Mouse (Mus musculus) midbrain, embryonic 11.5 days (tissue): Measurements from ENCODE around the gene Lrba. TPM values are rescaled to one million over a fixed set of nuclear protein-coding genes. Genes with fewer than 3 reads are reported as not detected.

Source experiments
- ATAC-seq: fragments of 200-750 bp; cut with Nextera tagmentation; 2 replicates; pipeline ENCODE4 v1.8.0; 2017; ENCODE audit warnings: moderate TSS enrichment, moderate library complexity; ENCODE audit not compliant: low FRiP score
- DNase-seq: peaks from one replicate; pipeline ENCODE4 v3.0.0; 2015; ENCODE audit warnings: low spot score; ENCODE audit errors: missing footprints
- H3K27ac ChIP-seq: fragments of 300-500 bp; sonication (generic); 2 replicates; pipeline ENCODE4 v1.5.1; 2014; ENCODE audit warnings: low read depth, low read length
- H3K27me3 ChIP-seq: fragments of 300-500 bp; sonication (generic); 2 replicates; pipeline ENCODE4 v1.6.1; 2014; ENCODE audit warnings: mild to moderate bottlenecking, low read length, moderate library complexity, mixed read lengths; ENCODE audit not compliant: control insufficient read depth, insufficient read depth
- H3K36me3 ChIP-seq: fragments of 300-500 bp; sonication (generic); 2 replicates; pipeline ENCODE4 v1.6.1; 2014; ENCODE audit warnings: mild to moderate bottlenecking, low read length, moderate library complexity, mixed read lengths; ENCODE audit not compliant: control insufficient read depth, insufficient read depth
- H3K4me1 ChIP-seq: fragments of 300-500 bp; sonication (generic); 2 replicates; pipeline ENCODE4 v1.6.1; 2014; ENCODE audit warnings: low read length; ENCODE audit not compliant: control insufficient read depth, insufficient read depth
- H3K4me2 ChIP-seq: fragments of 300-500 bp; sonication (generic); 2 replicates; pipeline ENCODE4 v1.6.1; 2014; ENCODE audit warnings: mild to moderate bottlenecking, moderate library complexity
- H3K4me3 ChIP-seq: fragments of 300-500 bp; sonication (generic); 2 replicates; pipeline ENCODE4 v1.5.1; 2014; ENCODE audit warnings: low read depth, low read length
- H3K9ac ChIP-seq: fragments of 300-500 bp; sonication (generic); 2 replicates; pipeline ENCODE4 v1.6.1; 2014; ENCODE audit warnings: low read length
- H3K9me3 ChIP-seq: fragments of 300-500 bp; sonication (generic); 2 replicates; pipeline ENCODE4 v1.6.1; 2016; ENCODE audit warnings: low read length; ENCODE audit not compliant: control insufficient read depth
- WGBS: fragments of 180-500 bp; shearing (Covaris S2); extraction: QIAGEN DNeasy Blood & Tissue Kit; methylation state at CpG from one replicate; pipeline ENCODE4 v1.1.7; 2014; 5-methylcytosine and 5-hydroxymethylcytosine counted together
- polyA plus RNA-seq: library from polyadenylated mRNA; unstranded; fragments of >200 nt; fragmentation: Nextera tagmentation; extraction: Ambion mirVana; gene quantifications from 2 replicates; pipeline ENCODE4 v1.2.1, GENCODE M21; 2014

Gene Lrba
- polyA plus RNA-seq, 1 experiment from 2014 or later: 7.9 TPM

- Histone ChIP-seq H3K27ac (no peak overlapping the region), H3K36me3 (no peaks in the 10 kb centered on the region), H3K4me1 (no peaks in the 10 kb centered on the region), H3K4me3 (no peak overlapping the region), H3K4me2 (no peak overlapping the region), H3K27me3 (no peaks in the 10 kb centered on the region), H3K9me3 (no peaks in the 10 kb centered on the region), H3K9ac (no peak overlapping the region)
- WGBS: 36% methylated on average over 6 of the region's 6 CpGs
- DNase-seq (no peak), ATAC-seq (no peak)
Measured at GRCm38 (mm10) chr3:86204608-86205358, 19.7 kb upstream of the Lrba start.

DNA sequence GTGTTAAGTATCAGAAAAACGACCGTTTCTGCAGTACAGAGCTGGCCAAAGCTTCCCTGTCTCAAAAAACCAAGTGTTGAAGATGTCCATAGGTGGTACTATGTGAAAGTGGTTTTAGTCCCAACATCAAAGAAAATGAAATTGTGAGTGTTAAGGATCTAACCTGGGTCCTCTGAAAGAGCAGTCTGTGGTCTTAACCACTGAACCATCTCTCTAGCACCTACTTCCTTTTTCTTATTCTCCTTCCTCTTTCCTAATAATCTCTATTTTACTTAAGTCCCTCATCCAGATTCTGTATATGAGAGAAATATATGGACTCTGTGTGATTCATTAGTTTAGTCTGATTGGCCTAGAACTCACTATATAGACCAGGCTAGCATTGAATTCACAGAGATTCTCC lies 17.9 kb upstream of the Lrba start:
- no peak overlapping the region for H3K27ac ChIP-seq
- no peak overlapping the region for H3K9ac ChIP-seq
- H3K4me2 ChIP-seq: no peak overlapping the region
- H3K4me1 ChIP-seq: no peaks in the 10 kb centered on the region
- H3K4me3 ChIP-seq: no peak overlapping the region
- H3K27me3 ChIP-seq: no peaks in the 10 kb centered on the region
- H3K36me3 ChIP-seq: no peaks in the 10 kb centered on the region
- 94% methylated on average over 2 of the region's 2 CpGs for WGBS
- no peaks in the 10 kb centered on the region for H3K9me3 ChIP-seq
- no peak for DNase-seq
- no peak for ATAC-seq

GRCm38 (mm10) chr3:86210267-86210939 lies 14.1 kb upstream of the Lrba start:
- WGBS: 92% methylated on average over 10 of the region's 10 CpGs
- H3K27me3 ChIP-seq: no peaks in the 10 kb centered on the region
- no peak overlapping the region for H3K27ac ChIP-seq
- ATAC-seq: no peak
- DNase-seq: no peak
- H3K4me3 ChIP-seq: no peak overlapping the region
- H3K4me1 ChIP-seq: no peaks in the 10 kb centered on the region
- no peak overlapping the region for H3K4me2 ChIP-seq
- H3K9me3 ChIP-seq: no peaks in the 10 kb centered on the region
- H3K36me3 ChIP-seq: no peaks in the 10 kb centered on the region
- H3K9ac ChIP-seq: no peak overlapping the region

DNA sequence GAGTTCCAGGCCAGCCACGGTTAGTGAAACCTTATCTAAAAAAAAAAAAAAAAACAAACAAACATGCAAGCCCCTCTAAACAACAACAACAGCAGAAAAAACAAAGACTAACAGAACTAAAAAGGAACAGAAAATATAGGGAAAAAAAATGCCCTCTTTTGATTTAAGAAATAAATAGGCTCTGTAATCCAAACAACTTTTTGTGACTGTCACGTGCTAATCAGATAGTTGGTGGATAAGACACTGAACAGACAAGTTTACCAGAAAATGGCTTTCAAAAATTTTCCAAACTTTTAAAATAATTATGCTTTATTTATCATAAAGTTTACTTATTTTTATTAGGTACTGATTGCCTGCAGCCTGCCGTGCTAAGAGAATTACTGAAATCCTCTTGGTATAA lies 13.5 kb upstream of the Lrba start:
- Histone ChIP-seq H3K4me2 (no peak overlapping the region), H3K4me3 (no peak overlapping the region), H3K4me1 (no peaks in the 10 kb centered on the region), H3K9ac (no peak overlapping the region), H3K27ac (no peak overlapping the region), H3K36me3 (no peaks in the 10 kb centered on the region), H3K9me3 (no peaks in the 10 kb centered on the region), H3K27me3 (no peaks in the 10 kb centered on the region)
- WGBS: 90% methylated on average over 3 of the region's 3 CpGs
- no peak for DNase-seq
- no peak for ATAC-seq

DNA sequence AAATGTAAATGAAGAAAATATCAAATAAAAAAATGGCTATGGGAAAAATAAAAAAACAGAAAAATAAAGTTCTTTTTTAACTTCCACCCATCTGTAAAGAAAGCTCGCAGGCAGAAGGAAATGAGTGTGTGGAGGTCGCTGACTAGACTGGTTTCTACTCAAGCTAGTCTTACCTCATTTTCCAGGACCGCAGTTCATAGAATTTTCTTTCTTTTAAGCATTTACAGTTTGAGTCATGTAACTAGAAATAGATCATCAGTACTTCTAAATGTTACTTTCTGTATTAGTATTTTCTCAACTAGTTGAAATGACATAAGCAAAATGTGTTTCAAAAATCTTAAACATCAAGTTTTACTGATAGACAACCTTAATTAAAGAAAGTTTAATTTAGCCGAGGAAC lies 10.2 kb upstream of the Lrba start:
- Histone ChIP-seq H3K9me3 (no peaks in the 10 kb centered on the region), H3K27me3 (no peaks in the 10 kb centered on the region), H3K36me3 (no peaks in the 10 kb centered on the region), H3K4me3 (no peak overlapping the region), H3K9ac (no peak overlapping the region), H3K4me2 (no peak overlapping the region), H3K4me1 (no peaks in the 10 kb centered on the region), H3K27ac (no peak overlapping the region)
- ATAC-seq (no peak), DNase-seq (no peak)
- WGBS: 89% methylated on average over 4 of the region's 4 CpGs

DNA sequence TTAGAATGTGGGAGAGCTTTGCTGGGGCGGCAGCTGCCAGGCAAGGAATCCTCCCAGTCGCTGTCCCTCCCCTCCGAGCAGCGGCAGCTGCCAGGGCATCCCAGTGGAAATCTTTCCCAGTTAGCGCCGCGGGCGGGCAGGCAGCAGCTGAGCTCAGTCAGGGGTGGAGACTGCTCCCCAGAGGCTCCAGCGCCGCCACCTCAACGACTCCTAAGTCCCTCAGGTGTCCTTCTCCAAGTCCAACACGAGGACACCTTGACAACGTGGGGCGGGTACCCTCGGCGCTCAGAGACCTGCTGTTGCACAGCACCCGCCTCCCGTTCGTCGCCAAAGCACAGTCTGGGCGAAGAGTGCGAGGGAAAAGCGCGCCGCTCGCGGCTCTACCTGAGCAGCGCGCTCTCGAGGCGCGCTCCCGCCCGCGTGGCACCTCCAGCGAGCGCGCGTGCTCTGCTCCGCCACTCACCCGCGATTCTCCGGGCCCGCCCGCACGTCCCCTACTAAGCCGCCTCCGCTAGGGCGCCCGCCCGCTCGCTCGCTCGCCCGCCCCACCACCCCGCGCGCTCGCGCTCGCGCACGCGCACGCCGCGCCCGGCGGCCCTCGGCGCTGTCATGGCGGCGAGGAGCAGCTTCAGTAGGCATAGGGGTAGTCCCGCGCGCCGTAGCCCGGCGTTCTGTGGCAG lies 706 bp upstream of the Lrba start:
- ATAC-seq (peak; percentile 93), DNase-seq (peak; percentile 99)
- no peaks in the 10 kb centered on the region for H3K36me3 ChIP-seq
- H3K27me3 ChIP-seq: peaks cover 3% of the 10 kb centered on the region; the same call in 1 of the 2 replicates
- H3K9me3 ChIP-seq: no peaks in the 10 kb centered on the region
- peak overlapping the region; percentile 85 for H3K4me2 ChIP-seq
- H3K4me3 ChIP-seq: peak overlapping the region; percentile 88
- peak overlapping the region; percentile 88 for H3K9ac ChIP-seq
- no peaks in the 10 kb centered on the region; the same call in 1 of the 2 replicates for H3K4me1 ChIP-seq
- whole genome bisulfite sequencing: under 1% methylated on average over 73 of the region's 79 CpGs
- H3K27ac ChIP-seq: peak overlapping the region; percentile 69

- Histone ChIP-seq H3K27ac (peak overlapping the region; percentile 69), H3K4me1 (no peaks in the 10 kb centered on the region; the same call in 1 of the 2 replicates), H3K9ac (peak overlapping the region; percentile 88), H3K4me2 (peak overlapping the region; percentile 85), H3K36me3 (no peaks in the 10 kb centered on the region), H3K4me3 (peak overlapping the region; percentile 88), H3K9me3 (no peaks in the 10 kb centered on the region), H3K27me3 (peaks cover 3% of the 10 kb centered on the region; the same call in 1 of the 2 replicates)
- ATAC-seq (no peak; the same call in 1 of the 2 replicates), DNase-seq (peak; percentile 97)
- 1% methylated on average over 21 of the region's 28 CpGs for WGBS
Measured at GRCm38 (mm10) chr3:86224314-86224563, 241 bp upstream of the Lrba start.

GRCm38 (mm10) chr3:86231532-86232086 lies 7.1 kb downstream of the Lrba start:
- Histone ChIP-seq H3K9me3 (no peaks in the 10 kb centered on the region), H3K27ac (no peak overlapping the region), H3K4me1 (no peaks in the 10 kb centered on the region), H3K36me3 (no peaks in the 10 kb centered on the region), H3K4me2 (no peak overlapping the region), H3K27me3 (no peaks in the 10 kb centered on the region), H3K9ac (no peak overlapping the region), H3K4me3 (no peak overlapping the region)
- 68% methylated on average over 1 of the region's 1 CpGs for WGBS
- DNase-seq (no peak), ATAC-seq (no peak)

GRCm38 (mm10) chr3:86247193-86247592 lies 22.7 kb downstream of the Lrba start:
- ATAC-seq: no peak
- peak; percentile 44 for DNase-seq
- no peaks in the 10 kb centered on the region for H3K4me1 ChIP-seq
- no peak overlapping the region for H3K4me2 ChIP-seq
- no peak overlapping the region for H3K4me3 ChIP-seq
- H3K27me3 ChIP-seq: no peaks in the 10 kb centered on the region
- H3K9me3 ChIP-seq: no peaks in the 10 kb centered on the region
- 73% methylated on average over 8 of the region's 8 CpGs for WGBS
- H3K27ac ChIP-seq: no peak overlapping the region
- H3K9ac ChIP-seq: no peak overlapping the region
- no peaks in the 10 kb centered on the region for H3K36me3 ChIP-seq
